Mouse (Mus musculus) testis, postnatal 14 days (tissue): ENCODE measurements around the gene Per1.
A peak's percentile ranks its signal among the peaks of the same experiment; 100 is the strongest.

Experiments
- DNase-seq: peaks from one replicate; pipeline ENCODE4 v3.0.0; 2021; ENCODE audit warnings: low spot score

Per1 gene

DNA sequence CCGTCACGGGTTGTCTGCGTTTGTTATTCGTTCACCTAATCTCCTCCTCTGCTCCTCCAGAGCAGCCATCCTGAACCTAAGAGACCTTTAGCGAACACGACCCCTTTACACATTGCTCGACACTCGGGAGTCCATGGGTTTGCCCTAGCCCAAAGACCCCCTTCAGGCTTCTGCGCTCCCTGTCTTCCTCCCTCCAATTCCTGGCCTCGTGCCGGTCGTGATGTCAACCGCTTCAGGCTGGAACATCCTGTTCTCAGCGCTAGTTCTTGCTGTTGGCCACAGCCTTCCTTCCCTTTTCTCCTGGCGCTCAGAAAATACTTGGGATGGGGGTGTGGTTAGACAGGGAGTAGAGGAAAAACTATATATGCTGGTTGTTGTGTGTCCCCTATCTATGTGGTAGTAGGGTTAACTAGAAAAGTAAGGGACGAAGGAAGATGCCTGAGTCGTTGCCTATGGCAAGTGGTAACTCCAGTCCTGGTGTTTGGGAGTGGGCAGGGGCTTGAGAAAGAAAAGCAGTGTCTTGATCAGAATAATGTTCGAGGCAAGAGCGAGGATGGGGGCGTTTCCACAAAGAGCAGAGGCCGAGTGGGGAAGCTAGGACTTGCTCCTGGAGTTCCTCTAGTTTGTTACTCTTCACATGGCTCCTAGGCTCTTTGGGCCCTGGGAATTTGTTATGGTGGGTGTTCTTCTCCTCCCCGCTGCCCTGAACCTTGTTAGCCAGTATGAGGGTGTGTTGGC is 4.3 kb downstream of the Per1 start:
- peak; percentile 86 for DNase-seq

DNA sequence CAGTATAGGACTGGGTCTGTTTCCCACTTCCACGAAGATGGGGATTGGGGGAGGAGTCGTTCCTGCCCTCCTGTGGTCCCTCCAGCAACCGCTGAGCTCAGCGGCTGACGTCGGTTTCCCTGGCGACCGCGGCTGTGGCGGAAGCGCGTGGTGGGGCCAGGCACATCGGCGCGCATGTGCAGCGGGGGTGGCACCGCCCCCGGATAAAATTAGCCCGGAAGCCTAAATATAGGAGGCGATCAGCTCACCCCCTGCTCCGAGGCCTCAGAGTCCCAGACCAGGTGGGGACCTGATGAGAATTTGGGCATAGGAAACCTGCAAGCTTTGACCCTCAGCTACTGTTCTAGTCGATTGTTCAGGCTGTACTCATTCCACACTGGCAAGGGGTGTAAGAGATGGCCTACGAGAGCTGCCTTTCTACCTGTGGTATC is 4.9 kb downstream of the Per1 start:
- peak; percentile 85 for DNase-seq

DNA sequence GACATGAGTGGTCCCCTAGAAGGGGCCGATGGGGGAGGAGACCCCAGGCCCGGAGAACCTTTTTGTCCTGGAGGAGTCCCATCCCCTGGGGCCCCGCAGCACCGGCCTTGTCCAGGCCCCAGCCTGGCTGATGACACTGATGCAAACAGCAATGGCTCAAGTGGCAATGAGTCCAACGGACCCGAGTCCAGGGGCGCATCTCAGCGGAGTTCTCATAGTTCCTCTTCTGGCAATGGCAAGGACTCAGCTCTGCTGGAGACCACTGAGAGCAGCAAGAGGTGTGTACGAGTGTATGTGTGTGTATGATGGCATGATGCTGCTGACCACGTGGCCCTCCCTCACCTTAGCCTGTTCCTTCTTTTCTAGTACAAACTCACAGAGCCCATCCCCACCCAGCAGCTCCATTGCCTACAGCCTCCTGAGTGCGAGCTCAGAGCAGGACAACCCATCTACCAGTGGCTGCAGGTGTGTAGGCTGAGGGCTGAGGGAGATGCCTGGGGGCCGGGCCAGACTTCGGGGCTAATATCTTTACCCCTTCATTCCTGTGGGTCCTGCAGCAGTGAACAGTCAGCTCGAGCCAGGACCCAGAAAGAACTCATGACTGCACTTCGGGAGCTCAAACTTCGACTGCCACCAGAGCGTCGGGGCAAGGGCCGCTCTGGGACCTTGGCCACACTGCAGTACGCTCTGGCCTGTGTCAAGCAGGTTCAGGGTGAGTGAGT is 5.8 kb downstream of the Per1 start:
- DNase-seq: no peak

DNA sequence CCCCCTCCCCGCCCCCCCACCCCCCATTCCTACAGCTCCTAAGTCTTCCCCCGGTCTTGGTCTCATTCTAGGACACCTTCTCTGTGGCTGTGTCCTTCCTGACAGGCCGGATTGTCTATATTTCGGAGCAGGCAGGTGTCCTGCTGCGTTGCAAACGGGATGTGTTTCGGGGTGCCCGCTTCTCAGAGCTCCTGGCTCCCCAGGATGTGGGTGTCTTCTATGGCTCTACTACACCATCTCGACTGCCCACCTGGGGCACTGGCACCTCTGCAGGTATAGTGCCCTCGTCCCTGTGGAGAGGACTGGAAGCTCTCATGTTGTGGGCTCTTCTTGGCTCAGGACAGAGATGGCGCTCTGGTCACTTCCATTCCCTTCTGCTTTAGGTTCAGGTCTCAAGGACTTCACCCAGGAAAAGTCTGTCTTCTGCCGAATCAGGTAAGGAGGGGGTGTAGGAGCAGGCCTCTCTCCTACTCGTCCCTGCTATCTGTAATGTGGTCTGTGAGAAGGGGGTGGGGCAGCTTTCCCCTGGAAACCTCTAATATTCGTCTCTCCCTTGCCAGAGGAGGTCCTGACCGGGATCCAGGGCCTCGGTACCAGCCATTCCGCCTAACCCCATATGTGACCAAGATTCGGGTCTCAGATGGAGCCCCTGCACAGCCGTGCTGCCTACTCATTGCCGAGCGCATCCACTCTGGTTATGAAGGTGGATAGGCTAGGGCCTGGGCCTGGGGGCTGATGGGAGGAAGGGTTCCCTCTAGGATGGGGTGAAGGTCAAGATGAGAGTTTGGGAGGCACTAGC is 6.8 kb downstream of the Per1 start:
- DNase-seq: no peak

DNA sequence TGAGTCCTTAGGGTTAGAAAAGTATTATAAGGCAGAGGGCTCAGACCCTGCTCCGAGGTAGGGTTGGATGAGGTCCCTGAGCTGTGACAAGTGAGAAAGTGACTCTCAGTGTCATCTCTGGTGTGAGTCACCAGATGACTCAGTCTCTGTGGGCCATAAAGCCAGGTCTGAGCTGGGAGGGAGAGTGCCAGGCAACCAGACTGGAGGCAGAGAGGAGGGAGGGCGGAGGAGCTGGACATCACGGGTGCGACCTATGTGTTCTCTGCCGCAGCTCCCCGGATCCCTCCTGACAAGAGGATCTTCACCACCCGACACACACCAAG is 7.3 kb downstream of the Per1 start:
- no peak for DNase-seq

DNA sequence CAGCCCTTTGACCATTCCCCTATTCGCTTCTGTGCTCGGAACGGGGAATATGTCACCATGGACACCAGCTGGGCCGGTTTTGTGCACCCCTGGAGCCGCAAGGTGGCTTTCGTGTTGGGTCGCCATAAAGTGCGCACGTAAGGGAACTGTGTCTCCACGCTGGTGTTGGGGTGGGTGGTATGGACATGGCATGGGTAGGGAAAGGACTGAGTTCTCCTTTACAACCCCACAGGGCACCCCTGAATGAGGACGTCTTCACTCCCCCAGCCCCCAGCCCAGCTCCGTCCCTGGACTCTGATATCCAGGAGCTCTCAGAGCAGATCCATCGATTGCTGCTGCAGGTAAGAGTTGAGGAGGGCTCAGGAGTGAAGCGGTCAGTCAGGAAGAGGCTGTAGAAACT is 8.1 kb downstream of the Per1 start:
- DNase-seq: no peak

DNA sequence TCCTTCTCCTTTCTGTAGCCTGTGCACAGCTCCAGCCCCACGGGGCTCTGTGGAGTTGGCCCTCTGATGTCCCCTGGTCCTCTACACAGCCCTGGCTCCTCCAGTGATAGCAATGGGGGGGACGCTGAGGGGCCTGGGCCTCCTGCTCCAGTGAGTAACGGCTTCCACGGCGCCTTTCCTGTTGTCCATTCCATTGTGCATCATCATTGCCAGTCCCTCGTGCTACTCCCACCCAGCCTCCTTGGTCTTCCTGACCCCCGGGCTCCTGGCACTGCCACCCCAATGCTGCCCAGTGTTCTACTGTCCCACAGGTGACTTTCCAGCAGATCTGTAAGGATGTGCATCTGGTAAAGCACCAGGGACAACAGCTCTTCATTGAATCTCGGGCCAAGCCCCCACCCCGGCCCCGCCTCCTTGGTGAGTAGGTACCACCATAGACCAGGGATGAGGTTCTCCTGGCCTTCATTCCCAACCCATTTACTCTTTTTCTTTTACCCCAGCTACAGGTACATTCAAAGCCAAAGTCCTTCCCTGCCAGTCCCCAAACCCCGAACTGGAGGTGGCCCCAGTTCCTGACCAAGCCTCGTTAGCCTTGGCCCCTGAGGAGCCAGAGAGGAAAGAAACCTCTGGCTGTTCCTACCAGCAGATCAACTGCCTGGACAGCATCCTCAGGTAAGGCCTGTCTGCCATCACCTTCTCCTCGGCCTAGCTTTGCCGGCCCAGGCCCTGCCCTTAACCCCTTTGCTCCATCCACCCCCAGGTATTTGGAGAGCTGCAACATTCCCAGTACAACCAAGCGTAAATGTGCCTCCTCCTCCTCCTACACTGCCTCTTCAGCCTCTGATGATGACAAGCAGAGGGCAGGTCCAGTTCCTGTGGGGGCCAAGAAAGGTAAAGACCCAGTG is 8.8 kb downstream of the Per1 start:
- DNase-seq: no peak

DNA sequence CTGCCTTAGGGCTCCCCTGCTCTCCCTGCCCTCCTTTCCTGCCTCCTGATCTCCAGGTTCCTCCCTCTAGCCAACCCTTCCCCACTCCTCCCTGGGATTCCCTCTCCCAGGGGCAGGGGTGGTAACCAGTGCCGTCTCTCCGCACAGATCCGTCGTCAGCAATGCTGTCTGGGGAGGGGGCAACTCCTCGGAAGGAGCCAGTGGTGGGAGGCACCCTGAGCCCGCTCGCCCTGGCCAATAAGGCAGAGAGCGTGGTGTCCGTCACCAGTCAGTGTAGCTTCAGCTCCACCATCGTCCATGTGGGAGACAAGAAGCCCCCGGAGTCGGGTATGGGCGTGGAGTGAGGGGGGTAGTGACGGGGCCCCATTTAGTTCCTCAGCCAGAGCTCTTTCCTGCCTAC is 9.5 kb downstream of the Per1 start:
- no peak for DNase-seq

DNA sequence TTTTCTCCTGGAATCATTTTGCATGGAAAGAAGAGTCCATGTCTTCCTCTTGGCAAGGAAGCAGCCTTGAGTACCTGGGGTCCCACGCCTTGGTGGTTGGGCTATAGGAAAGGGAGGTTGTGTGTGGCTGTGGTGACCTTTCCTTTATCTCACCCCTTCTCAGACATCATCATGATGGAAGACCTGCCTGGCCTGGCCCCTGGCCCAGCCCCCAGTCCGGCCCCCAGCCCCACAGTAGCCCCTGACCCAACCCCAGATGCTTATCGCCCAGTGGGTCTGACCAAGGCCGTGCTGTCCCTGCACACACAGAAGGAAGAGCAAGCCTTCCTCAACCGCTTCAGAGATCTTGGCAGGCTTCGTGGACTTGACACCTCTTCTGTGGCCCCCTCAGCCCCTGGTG is 10.2 kb downstream of the Per1 start:
- no peak for DNase-seq

DNA sequence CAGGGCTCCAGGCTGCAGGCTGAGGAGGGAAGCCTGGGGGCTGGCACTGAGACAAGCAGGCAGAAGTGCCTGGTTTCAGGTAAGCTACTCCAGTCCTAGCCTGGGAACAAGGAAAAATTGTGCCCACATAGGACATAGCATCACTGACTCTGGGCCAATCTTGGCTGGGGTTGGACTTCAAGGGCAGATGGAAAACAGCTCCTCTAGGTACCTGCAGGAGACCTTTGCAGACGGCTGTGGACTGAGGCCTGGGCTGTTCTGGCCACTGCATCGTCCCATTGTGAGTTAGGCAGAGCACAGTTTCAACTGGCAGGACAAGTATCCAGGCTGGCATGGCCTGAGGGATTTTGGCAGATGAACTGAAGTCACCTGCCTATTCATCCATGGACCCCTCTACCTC is 10.8 kb downstream of the Per1 start:
- DNase-seq: no peak

DNA sequence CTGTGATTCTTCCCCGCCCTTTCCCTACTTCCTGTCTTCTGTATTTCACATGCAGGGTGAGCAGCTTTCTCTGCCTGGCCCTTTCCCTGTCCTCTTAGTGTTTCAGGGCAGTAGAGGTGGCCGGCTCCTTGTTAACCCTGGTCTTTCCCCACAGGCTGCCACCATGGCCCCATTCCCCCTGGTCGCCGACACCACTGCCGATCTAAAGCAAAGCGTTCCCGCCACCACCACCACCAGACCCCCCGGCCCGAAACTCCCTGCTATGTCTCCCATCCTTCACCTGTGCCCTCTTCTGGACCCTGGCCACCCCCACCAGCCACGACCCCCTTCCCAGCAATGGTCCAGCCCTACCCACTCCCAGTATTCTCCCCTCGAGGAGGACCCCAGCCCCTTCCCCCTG is 11.3 kb downstream of the Per1 start:
- no peak for DNase-seq

DNA sequence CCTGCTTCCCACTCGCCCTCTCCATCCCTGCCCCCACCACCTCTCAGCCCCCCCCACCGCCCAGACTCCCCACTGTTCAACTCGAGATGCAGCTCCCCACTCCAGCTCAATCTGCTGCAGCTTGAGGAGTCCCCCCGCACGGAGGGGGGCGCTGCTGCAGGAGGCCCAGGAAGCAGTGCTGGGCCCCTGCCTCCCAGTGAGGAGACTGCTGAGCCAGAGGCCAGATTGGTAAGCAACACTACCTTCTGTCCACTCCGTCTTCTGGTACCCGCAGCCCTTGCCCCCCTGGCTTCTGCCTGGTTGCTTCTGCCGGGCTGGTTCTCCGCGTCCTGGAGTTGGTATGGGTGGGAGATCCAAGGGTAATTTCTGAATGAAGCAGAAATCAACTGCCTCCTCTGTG is 11.8 kb downstream of the Per1 start:
- no peak for DNase-seq

DNA sequence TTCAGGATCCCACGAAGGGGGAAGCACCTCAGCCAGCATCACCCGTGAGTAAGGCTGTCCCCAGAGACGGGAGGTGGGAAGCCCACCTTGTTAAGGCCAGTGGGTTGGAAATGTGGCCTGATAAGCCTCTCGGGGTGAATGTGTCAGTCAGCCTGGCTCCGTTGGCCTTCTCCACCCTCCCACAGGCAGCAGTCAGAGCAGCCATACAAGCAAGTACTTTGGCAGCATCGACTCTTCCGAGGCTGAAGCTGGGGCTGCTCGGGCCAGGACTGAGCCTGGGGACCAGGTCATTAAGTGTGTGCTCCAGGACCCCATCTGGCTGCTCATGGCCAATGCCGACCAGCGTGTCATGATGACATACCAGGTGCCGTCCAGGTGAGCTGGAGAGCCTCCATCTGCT is 12.7 kb downstream of the Per1 start:
- DNase-seq: no peak

DNA sequence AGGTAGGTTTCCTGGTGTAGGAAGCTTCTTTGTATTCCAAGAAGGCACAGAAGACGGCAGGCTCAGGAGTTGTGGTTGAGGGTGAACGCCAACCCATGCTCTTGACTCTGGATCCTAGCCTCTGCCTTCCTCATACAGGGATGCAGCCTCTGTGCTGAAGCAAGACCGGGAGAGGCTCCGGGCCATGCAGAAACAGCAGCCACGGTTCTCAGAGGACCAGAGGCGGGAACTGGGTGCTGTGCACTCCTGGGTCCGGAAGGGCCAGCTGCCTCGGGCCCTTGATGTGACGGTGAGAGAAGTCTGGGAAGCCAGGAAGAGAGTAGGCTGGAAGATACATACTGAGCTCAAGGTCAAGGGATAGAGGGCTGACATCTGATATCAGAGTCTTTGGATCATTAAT is 13.2 kb downstream of the Per1 start:
- no peak for DNase-seq

DNA sequence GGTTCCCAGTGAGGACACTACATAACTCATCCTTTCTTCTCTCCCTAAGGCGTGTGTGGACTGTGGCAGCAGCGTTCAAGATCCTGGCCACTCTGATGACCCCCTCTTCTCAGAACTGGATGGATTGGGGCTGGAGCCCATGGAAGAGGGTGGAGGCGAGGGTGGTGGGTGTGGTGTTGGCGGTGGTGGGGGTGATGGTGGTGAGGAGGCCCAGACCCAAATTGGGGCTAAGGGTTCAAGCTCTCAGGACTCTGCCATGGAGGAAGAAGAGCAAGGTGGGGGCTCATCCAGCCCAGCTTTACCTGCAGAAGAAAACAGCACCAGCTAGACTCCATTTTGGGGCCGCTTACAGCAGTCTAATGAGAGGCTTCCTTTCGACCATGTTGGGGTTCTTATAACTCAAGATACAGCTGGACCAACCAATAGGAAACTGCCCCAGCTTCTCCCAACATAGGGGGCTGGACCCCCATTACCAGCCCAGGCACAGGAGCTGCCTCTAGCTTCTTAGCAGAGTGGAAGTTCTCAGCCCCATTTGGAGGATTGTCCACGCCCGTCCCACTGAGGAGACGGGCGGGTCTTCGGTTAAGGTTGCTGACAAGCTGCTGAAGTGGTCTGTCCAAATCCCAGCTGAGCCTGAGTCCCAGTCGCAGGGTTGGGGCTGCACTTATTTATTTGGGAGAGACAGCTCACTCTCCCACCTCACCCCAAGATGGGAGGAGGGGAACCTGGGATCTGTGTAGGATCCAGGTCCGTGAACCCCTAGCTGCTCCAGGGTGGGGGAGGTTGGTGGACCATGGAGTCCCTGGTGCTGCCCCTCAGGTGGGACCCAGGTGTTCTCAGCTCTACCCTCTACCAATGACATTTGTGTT is 14.2 kb downstream of the Per1 start:
- no peak for DNase-seq

DNA sequence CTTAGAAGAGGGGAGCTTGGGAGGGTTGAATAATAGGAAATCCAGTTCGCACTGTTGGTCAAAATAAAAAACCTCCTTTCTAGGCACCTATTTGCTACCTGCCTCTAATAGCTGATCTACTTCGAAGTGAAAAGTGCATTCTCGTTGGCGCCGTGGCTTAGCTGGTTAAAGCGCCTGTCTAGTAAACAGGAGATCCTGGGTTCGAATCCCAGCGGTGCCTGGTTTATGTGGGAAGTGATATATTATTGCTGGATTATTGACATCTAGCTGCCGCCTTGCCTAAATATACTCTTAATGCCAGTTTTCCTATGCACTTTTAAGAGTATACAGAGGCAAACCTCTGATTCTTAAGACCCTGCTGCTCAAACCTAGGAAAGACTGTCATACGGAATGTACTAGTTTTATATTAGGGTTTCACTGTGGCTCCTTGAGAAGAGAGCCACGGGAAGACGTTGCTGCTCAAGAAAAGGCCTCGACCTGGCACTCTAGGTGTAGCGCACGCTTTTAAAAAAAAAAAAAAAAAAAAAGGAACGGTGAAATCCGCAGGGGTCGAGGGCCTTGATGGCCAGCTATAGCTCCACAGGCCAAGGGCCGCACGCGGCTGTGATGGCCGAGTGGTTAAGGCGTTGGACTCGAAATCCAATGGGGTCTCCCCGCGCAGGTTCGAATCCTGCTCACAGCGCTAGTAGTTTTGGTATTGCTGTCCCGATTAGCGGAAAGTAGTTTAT is 15.5 kb downstream of the Per1 start:
- peak; percentile 89 for DNase-seq

DNA sequence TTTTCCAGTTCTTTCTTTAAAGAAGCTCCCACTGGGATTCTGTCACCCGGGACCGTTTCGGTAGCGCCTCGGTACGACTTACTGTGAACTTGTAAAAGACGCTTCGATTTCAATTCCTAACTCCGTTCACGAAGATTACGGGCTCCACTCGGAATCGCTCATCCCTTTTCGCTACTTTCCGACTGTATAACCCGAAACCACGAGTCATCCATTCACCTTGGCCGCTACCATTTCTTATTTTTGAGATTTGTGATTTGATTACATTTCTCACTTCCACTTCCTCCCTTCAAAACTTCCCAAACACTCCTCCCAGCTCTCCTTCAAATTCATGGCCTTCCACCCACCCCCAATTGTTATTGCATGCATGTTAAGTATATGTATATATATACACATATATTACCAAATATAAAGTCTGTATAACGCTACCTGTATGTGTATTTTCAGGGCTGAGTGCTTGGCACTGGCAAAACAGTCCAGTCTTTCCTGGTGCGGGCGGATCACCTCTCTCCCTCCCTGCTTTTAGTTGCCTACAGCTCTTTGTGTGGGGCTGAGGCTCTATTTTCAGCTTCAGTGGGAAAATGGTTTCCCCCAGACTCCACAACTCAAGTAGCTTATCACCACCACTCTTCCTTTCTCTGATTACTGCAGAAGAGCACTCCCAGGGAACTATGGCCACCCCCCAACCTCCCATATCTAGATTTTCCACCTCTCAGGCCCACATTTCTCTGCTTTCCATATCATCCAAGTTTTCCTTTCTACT is 16.2 kb downstream of the Per1 start:
- no peak for DNase-seq

DNA sequence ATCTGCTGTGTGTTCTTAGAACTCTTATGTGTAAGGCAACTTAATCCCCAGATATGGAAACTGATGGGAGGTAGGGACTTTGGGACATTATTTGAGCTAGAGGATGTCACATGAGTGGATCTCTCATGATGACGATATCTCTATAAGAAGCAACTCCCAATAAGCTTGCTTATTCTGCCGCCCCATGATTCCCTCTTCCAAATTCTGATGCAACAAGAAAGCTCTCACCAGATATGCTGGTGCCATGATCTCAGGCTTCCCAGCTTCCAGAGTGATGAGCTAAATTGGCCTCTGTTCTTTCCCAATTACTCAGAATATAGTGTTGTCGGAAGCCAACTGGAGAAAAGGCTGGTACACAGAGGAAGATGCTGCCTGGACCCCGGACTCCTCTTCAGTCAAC is 16.8 kb downstream of the Per1 start:
- no peak for DNase-seq

DNA sequence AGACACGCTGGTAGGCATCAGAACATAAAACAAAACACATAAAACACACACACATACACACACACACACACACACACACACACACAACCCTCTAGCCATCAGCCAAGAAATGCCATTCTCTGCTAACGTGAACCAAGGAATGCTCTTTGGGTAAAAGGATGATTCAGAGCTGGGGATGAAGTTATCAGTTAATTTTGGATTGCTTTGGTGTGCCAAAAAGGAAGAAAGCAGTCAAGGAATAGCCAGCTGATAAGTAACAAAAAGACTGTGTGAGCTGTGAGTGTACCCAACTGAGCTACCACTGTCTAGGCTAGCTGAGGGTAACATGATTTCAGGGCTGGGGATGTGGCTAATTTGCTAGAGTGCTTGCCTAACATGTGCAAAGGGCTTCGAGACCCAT is 19.0 kb downstream of the Per1 start:
- no peak for DNase-seq

DNA sequence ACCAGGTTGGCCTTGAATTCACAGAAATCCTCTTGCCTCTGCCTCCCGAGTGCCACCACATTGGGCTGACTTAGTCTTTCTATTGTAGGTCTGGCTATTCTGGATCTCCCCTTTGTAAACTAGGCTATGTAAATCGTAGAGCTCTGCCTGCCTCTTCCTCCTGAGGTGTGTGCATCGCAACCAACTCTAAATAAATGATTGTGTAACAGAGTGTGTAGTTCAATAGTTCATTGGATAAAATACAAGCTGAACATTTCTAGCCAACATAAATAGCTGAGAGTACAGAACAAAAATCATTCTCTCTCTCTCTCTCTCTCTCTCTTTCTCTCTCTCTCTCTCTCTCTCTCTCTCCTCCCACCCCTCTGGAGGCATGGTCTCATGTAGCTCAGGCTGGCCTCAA is 19.6 kb downstream of the Per1 start:
- no peak for DNase-seq
